Mouse (Mus musculus) naive thymus-derived CD4-positive, alpha-beta T cell, adult 5 months (primary cell): Measurements from ENCODE around the gene Olfr523. TPM values are rescaled to one million over a fixed set of nuclear protein-coding genes. Genes with fewer than 3 reads are reported as not detected.

Source experiments
- polyA plus RNA-seq: library from polyadenylated mRNA; unstranded; fragments of 100-300 nt; shearing (Covaris generic); gene quantifications from one replicate; pipeline ENCODE4 v1.2.1, GENCODE M21; 2017

Gene Olfr523
- polyA plus RNA-seq = not detected

GRCm38 (mm10) chr7:140172936-140173335, at the start of gene Olfr523:
Gene Olfr523, plus strand, starts transcription at chr7:140173217.

GRCm38 (mm10) chr7:140137135-140138020, 35.6 kb upstream of the Olfr523 start, which contains the start of gene Mtg1:
Gene Mtg1, plus strand, starts transcription at chr7:140137564.

GRCm38 (mm10) chr7:140154218-140154927, 18.6 kb upstream of the Olfr523 start, which contains the start of gene Sprn:
Gene Sprn, minus strand, starts transcription at chr7:140154877.

GRCm38 (mm10) chr7:140164664-140165063, 8.4 kb upstream of the Olfr523 start, which contains the start of gene Olfr522:
Gene Olfr522, minus strand, starts transcription at chr7:140164764.

GRCm38 (mm10) chr7:140205864-140206263, 32.8 kb downstream of the Olfr523 start, which contains the start of gene Olfr524:
Gene Olfr524, minus strand, starts transcription at chr7:140205964.

GRCm38 (mm10) chr7:140217967-140218366, 45.0 kb downstream of the Olfr523 start, which contains the start of gene Cd163l1:
Gene Cd163l1, plus strand, starts transcription at chr7:140218267.

Other genes starting within 250 kb of the Olfr523 start
- gene Utf1, start 229.4 kb upstream of the Olfr523 start, polyA plus RNA-seq = 0.37 TPM
- not detected for gene 6430531B16Rik, start 194.5 kb upstream of the Olfr523 start, polyA plus RNA-seq
- 0.21 TPM for gene Adam8, start 180.7 kb upstream of the Olfr523 start, polyA plus RNA-seq
- 42.6 TPM for gene Zfp511, start 136.8 kb upstream of the Olfr523 start, polyA plus RNA-seq
- gene Tubgcp2, start 136.5 kb upstream of the Olfr523 start, polyA plus RNA-seq = 29.9 TPM
- not detected for gene Msx3, start 124.1 kb upstream of the Olfr523 start, polyA plus RNA-seq
- gene Caly, start 90.7 kb upstream of the Olfr523 start, polyA plus RNA-seq = not detected
- gene Prap1, start 79.8 kb upstream of the Olfr523 start, polyA plus RNA-seq = not detected
- 2.6 TPM for gene Fuom, start 70.8 kb upstream of the Olfr523 start, polyA plus RNA-seq
- gene Paox, start 57.4 kb upstream of the Olfr523 start, polyA plus RNA-seq = 6.3 TPM
- gene Echs1, start 56.7 kb upstream of the Olfr523 start, polyA plus RNA-seq = 32.1 TPM
- 20.7 TPM for gene Mtg1, start 35.7 kb upstream of the Olfr523 start, polyA plus RNA-seq
- not detected for gene Sprn, start 18.3 kb upstream of the Olfr523 start, polyA plus RNA-seq
- not detected for gene Olfr522, start 8.5 kb upstream of the Olfr523 start, polyA plus RNA-seq
- not detected for gene Olfr524, start 32.7 kb downstream of the Olfr523 start, polyA plus RNA-seq
- gene Cd163l1, start 45.0 kb downstream of the Olfr523 start, polyA plus RNA-seq = not detected
- gene 5830411N06Rik, start 74.1 kb downstream of the Olfr523 start, polyA plus RNA-seq = not detected
- gene Olfr525, start 147.6 kb downstream of the Olfr523 start, polyA plus RNA-seq = 0.10 TPM
- gene Olfr527, start 160.8 kb downstream of the Olfr523 start, polyA plus RNA-seq = not detected
- gene Olfr60, start 188.5 kb downstream of the Olfr523 start, polyA plus RNA-seq = not detected
- 0.24 TPM for gene Olfr530, start 203.1 kb downstream of the Olfr523 start, polyA plus RNA-seq
- gene Olfr531, start 229.7 kb downstream of the Olfr523 start, polyA plus RNA-seq = not detected
- gene Olfr532, start 248.4 kb downstream of the Olfr523 start, polyA plus RNA-seq = not detected